Mouse (Mus musculus): Measurements from ENCODE around the gene Il22ra2.
"Not testable (repeated sequence)": the region's sequence is repeated elsewhere in the genome, so short reads cannot be mapped to it uniquely, and the experiment has no call there.

Gene Il22ra2

GRCm38 (mm10) chr10:19601502-19601901 lies 20.3 kb upstream of the Il22ra2 start:
- not testable (repeated sequence) for DNase-seq (ENCODE audit: low read depth)

- DNase-seq (ENCODE audit: low read depth): no peak
These were observed 18.6 kb upstream of the Il22ra2 start for GRCm38 (mm10) chr10:19603231-19603630.

GRCm38 (mm10) chr10:19609125-19609524 lies 12.7 kb upstream of the Il22ra2 start:
- no peak for DNase-seq (ENCODE audit: low read depth)

- DNase-seq (ENCODE audit: low read depth): no peak
These were observed 10.2 kb upstream of the Il22ra2 start for GRCm38 (mm10) chr10:19611616-19612015.

- no peak for DNase-seq (ENCODE audit: low read depth)
These were observed 8.6 kb upstream of the Il22ra2 start for GRCm38 (mm10) chr10:19613111-19613753.

- no peak for DNase-seq (ENCODE audit: low read depth)
These were observed 2.1 kb upstream of the Il22ra2 start for GRCm38 (mm10) chr10:19619736-19620135.

GRCm38 (mm10) chr10:19624617-19625016 lies 2.8 kb downstream of the Il22ra2 start:
- no peak for DNase-seq (ENCODE audit: low read depth)

- DNase-seq (ENCODE audit: low read depth): no peak
These were observed 5.5 kb downstream of the Il22ra2 start for GRCm38 (mm10) chr10:19627342-19627741.

- no peak for DNase-seq (ENCODE audit: low read depth)
These were observed 6.0 kb downstream of the Il22ra2 start for GRCm38 (mm10) chr10:19627748-19628147.

GRCm38 (mm10) chr10:19631616-19632195 lies 9.9 kb downstream of the Il22ra2 start:
- DNase-seq (ENCODE audit: low read depth): no peak

GRCm38 (mm10) chr10:19638851-19639250 lies 17.1 kb downstream of the Il22ra2 start:
- DNase-seq (ENCODE audit: low read depth): no peak

GRCm38 (mm10) chr10:19639630-19640029 lies 17.8 kb downstream of the Il22ra2 start:
- no peak for DNase-seq (ENCODE audit: low read depth)

- DNase-seq (ENCODE audit: low read depth): no peak
These were observed 23.3 kb downstream of the Il22ra2 start for GRCm38 (mm10) chr10:19645119-19645518.

- no peak for DNase-seq (ENCODE audit: low read depth)
These were observed 35.6 kb downstream of the Il22ra2 start for GRCm38 (mm10) chr10:19657426-19657825.

GRCm38 (mm10) chr10:19659953-19660352 lies 38.2 kb downstream of the Il22ra2 start:
- no peak for DNase-seq (ENCODE audit: low read depth)

- no peak for DNase-seq (ENCODE audit: low read depth)
These were observed 47.2 kb downstream of the Il22ra2 start for GRCm38 (mm10) chr10:19668973-19669372.

GRCm38 (mm10) chr10:19672015-19672414 lies 50.2 kb downstream of the Il22ra2 start:
- DNase-seq (ENCODE audit: low read depth): no peak

- no peak for DNase-seq (ENCODE audit: low read depth)
These were observed 51.3 kb downstream of the Il22ra2 start for GRCm38 (mm10) chr10:19673146-19673545.

All from c-Kit-positive CD71-positive TER-119-negative erythroid progenitor cells, embryonic 14.5 days (primary cell).